Mouse (Mus musculus): ENCODE data around the gene Nfia. TPM values are rescaled to one million over a fixed set of nuclear protein-coding genes. Genes with fewer than 3 reads are reported as not detected.

Gene Nfia
- polyA plus RNA-seq, 1 experiment from 2014 or later = 56.7 TPM

DNA sequence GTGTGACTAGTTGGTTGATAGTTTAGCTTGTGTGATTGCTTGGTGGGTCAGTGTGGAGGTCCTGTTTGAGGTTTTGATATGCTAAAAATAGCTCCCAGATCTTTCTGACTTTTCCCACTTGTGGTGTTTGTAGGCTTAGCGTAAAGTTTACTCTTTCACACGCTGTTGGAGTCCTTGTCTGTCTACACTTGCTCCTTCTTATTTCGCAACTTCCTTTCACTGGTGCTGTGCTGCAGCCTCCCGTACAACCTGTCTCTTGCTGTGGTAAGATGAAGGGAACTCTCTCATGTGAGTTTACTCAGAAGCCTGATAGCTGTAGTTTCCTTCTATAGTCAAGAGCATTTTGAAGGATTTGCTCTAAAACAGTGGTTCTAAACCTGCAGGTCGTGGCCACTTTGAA lies 69.2 kb downstream of the Nfia start:
- 84% methylated on average over 5 of the region's 5 CpGs for WGBS
- peaks cover 68% of the 10 kb centered on the region for H3K4me1 ChIP-seq (replicated peaks)
- no peaks in the 10 kb centered on the region for H3K27me3 ChIP-seq

GRCm38 (mm10) chr4:97843981-97844690 lies 71.6 kb downstream of the Nfia start:
- H3K4me3 ChIP-seq (replicated peaks) = no peak overlapping the region
- no peak overlapping the region for H3K9ac ChIP-seq (replicated peaks)
- ATAC-seq (ENCODE audit: insufficient number of reproducible peaks, insufficient read depth, low FRiP score, low TSS enrichment, low read depth) = no peak
- H3K27me3 ChIP-seq = no peaks in the 10 kb centered on the region
- H3K4me2 ChIP-seq = peak overlapping the region; percentile 42
- H3K9me3 ChIP-seq = no peaks in the 10 kb centered on the region
- H3K36me3 ChIP-seq = peaks cover 4% of the 10 kb centered on the region; the same call in 1 of the 2 replicates
- WGBS = 57% methylated on average over 15 of the region's 15 CpGs
- peak overlapping the region; percentile 70 for H3K27ac ChIP-seq
- H3K4me1 ChIP-seq (replicated peaks) = peaks cover 55% of the 10 kb centered on the region

More for the DNA sequence above, 69.2 kb downstream of the Nfia start:
- no peak overlapping the region for H3K27ac ChIP-seq
- no peaks in the 10 kb centered on the region for H3K9me3 ChIP-seq
- no peak overlapping the region for H3K9ac ChIP-seq (replicated peaks)
- no peaks in the 10 kb centered on the region; the same call in 1 of the 2 replicates for H3K36me3 ChIP-seq
- H3K4me2 ChIP-seq = no peak overlapping the region
- no peak overlapping the region for H3K4me3 ChIP-seq (replicated peaks)
- no peak for ATAC-seq (ENCODE audit: insufficient number of reproducible peaks, insufficient read depth, low FRiP score, low TSS enrichment, low read depth)

DNA sequence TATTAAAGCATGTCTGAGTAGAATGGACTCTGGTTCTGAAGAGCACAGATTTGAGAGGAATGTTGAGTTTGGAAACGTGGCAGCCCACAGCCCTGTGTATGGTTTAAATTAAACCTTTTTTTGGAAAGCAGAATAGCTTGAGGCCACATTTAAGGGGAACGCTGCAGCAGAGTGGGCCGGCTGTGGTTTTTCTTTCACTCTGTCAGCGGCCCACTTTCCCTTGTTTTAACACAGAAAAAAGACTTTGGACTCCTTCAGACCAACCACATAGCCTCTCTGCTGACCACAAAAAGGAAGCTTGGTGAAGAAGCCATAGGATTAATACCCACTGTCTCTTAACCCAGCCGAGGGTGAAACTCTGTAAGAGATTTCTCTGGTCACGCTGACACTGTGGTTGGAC lies 72.4 kb downstream of the Nfia start:
- no peaks in the 10 kb centered on the region for H3K9me3 ChIP-seq
- peak overlapping the region; percentile 42 for H3K4me2 ChIP-seq
- H3K4me3 ChIP-seq (replicated peaks) = no peak overlapping the region
- ATAC-seq (ENCODE audit: insufficient number of reproducible peaks, insufficient read depth, low FRiP score, low TSS enrichment, low read depth) = peak; percentile 39; the same call in 1 of the 2 replicates
- no peak overlapping the region for H3K9ac ChIP-seq (replicated peaks)
- 24% methylated on average over 6 of the region's 6 CpGs for WGBS
- peak overlapping the region; percentile 84 for H3K27ac ChIP-seq
- H3K27me3 ChIP-seq = no peaks in the 10 kb centered on the region
- H3K4me1 ChIP-seq (replicated peaks) = peaks cover 48% of the 10 kb centered on the region
- H3K36me3 ChIP-seq = peaks cover 5% of the 10 kb centered on the region; the same call in 1 of the 2 replicates

DNA sequence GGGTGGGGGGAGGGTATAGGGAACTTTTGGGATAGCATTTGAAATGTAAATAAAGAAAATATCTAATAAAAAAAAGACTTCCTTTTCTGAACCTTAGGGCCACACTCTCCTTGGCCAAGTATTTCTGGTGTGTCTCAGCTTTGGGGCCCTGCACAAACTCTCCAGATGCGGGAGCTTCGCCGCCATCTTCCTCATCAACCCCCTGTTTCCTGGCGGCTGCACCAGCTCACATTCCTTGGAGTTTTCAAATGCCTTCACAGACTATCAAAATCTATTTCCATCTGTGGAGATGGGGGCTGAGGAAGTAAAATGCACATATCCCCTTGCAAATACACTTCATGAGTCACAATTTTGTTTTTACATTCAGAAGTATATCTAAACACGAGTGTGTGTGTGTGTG lies 75.1 kb downstream of the Nfia start:
- Histone ChIP-seq H3K27ac (no peak overlapping the region), H3K9ac (replicated peaks) (no peak overlapping the region), H3K4me2 (no peak overlapping the region), H3K9me3 (no peaks in the 10 kb centered on the region), H3K4me3 (replicated peaks) (no peak overlapping the region), H3K36me3 (0 out of 2 replicates have a peak, but pooled peaks cover 5% of the 10 kb centered on the region), H3K4me1 (replicated peaks) (peaks cover 40% of the 10 kb centered on the region), H3K27me3 (no peaks in the 10 kb centered on the region)
- ATAC-seq (ENCODE audit: insufficient number of reproducible peaks, insufficient read depth, low FRiP score, low TSS enrichment, low read depth) = no peak
- 74% methylated on average over 5 of the region's 5 CpGs for WGBS

- H3K27me3 ChIP-seq = no peaks in the 10 kb centered on the region
- no peaks in the 10 kb centered on the region for H3K9me3 ChIP-seq
- H3K4me1 ChIP-seq (replicated peaks) = peaks cover 15% of the 10 kb centered on the region
- H3K4me2 ChIP-seq = no peak overlapping the region
- H3K27ac ChIP-seq = no peak overlapping the region
- no peak overlapping the region for H3K9ac ChIP-seq (replicated peaks)
- H3K36me3 ChIP-seq = 0 out of 2 replicates have a peak, but pooled peaks cover 5% of the 10 kb centered on the region
- no peak overlapping the region for H3K4me3 ChIP-seq (replicated peaks)
- ATAC-seq (ENCODE audit: insufficient number of reproducible peaks, insufficient read depth, low FRiP score, low TSS enrichment, low read depth) = no peak
- 92% methylated on average over 3 of the region's 3 CpGs for WGBS
These were observed 78.5 kb downstream of the Nfia start for GRCm38 (mm10) chr4:97850991-97851390.

GRCm38 (mm10) chr4:97851698-97852097 lies 79.2 kb downstream of the Nfia start:
- no peak overlapping the region for H3K4me3 ChIP-seq (replicated peaks)
- H3K4me1 ChIP-seq (replicated peaks) = peaks cover 8% of the 10 kb centered on the region; the same call in 1 of the 2 replicates
- no peak overlapping the region for H3K4me2 ChIP-seq
- H3K27ac ChIP-seq = no peak overlapping the region
- H3K27me3 ChIP-seq = no peaks in the 10 kb centered on the region
- H3K36me3 ChIP-seq = 0 out of 2 replicates have a peak, but pooled peaks cover 5% of the 10 kb centered on the region
- ATAC-seq (ENCODE audit: insufficient number of reproducible peaks, insufficient read depth, low FRiP score, low TSS enrichment, low read depth) = no peak
- 48% methylated on average over 5 of the region's 5 CpGs for WGBS
- H3K9ac ChIP-seq (replicated peaks) = no peak overlapping the region
- no peaks in the 10 kb centered on the region for H3K9me3 ChIP-seq

- no peak overlapping the region for H3K9ac ChIP-seq (replicated peaks)
- ATAC-seq (ENCODE audit: insufficient number of reproducible peaks, insufficient read depth, low FRiP score, low TSS enrichment, low read depth) = no peak
- H3K9me3 ChIP-seq = no peaks in the 10 kb centered on the region
- no peak overlapping the region for H3K4me2 ChIP-seq
- H3K27ac ChIP-seq = no peak overlapping the region
- peaks cover 6% of the 10 kb centered on the region; the same call in 1 of the 2 replicates for H3K4me1 ChIP-seq (replicated peaks)
- H3K36me3 ChIP-seq = 0 out of 2 replicates have a peak, but pooled peaks cover 5% of the 10 kb centered on the region
- 91% methylated on average over 2 of the region's 2 CpGs for WGBS
- no peak overlapping the region for H3K4me3 ChIP-seq (replicated peaks)
- H3K27me3 ChIP-seq = no peaks in the 10 kb centered on the region
These were observed 80.1 kb downstream of the Nfia start for GRCm38 (mm10) chr4:97852626-97853025.

DNA sequence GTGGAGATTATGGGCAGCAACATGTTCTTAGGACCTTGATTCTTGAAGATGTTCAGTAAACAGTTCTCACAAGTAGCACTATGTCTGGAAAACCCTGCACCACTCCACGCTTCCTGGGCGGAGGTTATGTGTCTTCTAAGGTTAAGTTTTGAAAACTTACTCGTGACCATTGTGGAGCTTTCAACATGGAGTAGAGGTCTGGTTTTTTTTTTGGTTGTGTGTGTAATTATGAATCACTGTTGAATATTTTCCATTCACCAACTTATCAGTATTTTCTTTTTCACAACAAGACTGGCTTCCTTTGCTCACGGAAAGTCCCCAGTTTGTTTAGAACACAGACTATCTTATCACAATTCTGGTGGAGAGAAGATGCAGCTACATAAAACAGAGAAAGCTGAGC lies 82.2 kb downstream of the Nfia start:
- Histone ChIP-seq H3K4me2 (no peak overlapping the region), H3K27me3 (no peaks in the 10 kb centered on the region), H3K9me3 (no peaks in the 10 kb centered on the region), H3K4me3 (replicated peaks) (no peak overlapping the region), H3K4me1 (replicated peaks) (peaks cover 19% of the 10 kb centered on the region), H3K27ac (no peak overlapping the region), H3K36me3 (no peaks in the 10 kb centered on the region), H3K9ac (replicated peaks) (no peak overlapping the region)
- 94% methylated on average over 4 of the region's 4 CpGs for WGBS
- ATAC-seq (ENCODE audit: insufficient number of reproducible peaks, insufficient read depth, low FRiP score, low TSS enrichment, low read depth) = no peak

GRCm38 (mm10) chr4:97855712-97856420 lies 83.3 kb downstream of the Nfia start:
- H3K36me3 ChIP-seq = no peaks in the 10 kb centered on the region
- 93% methylated on average over 8 of the region's 8 CpGs for WGBS
- no peaks in the 10 kb centered on the region for H3K9me3 ChIP-seq
- no peak overlapping the region for H3K4me3 ChIP-seq (replicated peaks)
- no peaks in the 10 kb centered on the region for H3K27me3 ChIP-seq
- ATAC-seq (ENCODE audit: insufficient number of reproducible peaks, insufficient read depth, low FRiP score, low TSS enrichment, low read depth) = no peak
- H3K27ac ChIP-seq = no peak overlapping the region
- no peak overlapping the region for H3K4me2 ChIP-seq
- H3K4me1 ChIP-seq (replicated peaks) = peaks cover 24% of the 10 kb centered on the region
- H3K9ac ChIP-seq (replicated peaks) = no peak overlapping the region

DNA sequence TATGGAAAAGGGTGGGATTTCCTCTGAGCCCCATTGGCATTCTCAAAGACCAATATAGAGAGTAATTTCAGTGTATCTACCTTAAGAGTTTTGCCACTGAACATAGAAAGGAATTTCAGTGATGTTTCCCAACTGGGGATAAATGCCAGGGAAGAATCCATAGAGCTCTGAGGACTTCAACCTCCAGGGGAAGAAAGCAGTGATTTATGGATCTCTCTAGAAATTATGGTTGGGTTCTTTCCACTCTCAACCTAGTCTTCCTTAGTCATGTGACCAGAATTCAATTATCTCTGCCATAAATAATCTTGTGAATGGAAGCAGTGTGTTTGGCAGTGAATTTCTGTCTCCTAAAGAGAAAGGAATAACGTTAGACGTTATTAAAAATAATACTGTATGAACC lies 85.0 kb downstream of the Nfia start:
- H3K27me3 ChIP-seq = no peaks in the 10 kb centered on the region
- WGBS = 76% methylated on average over 2 of the region's 2 CpGs

GRCm38 (mm10) chr4:97859431-97859830 lies 86.9 kb downstream of the Nfia start:
- no peak overlapping the region for H3K27ac ChIP-seq
- H3K4me3 ChIP-seq (replicated peaks) = no peak overlapping the region
- no peak overlapping the region for H3K4me2 ChIP-seq
- WGBS = 45% methylated on average over 4 of the region's 4 CpGs
- H3K27me3 ChIP-seq = no peaks in the 10 kb centered on the region
- no peak for ATAC-seq (ENCODE audit: insufficient number of reproducible peaks, insufficient read depth, low FRiP score, low TSS enrichment, low read depth)
- peaks cover 25% of the 10 kb centered on the region for H3K4me1 ChIP-seq (replicated peaks)
- no peaks in the 10 kb centered on the region for H3K36me3 ChIP-seq
- H3K9me3 ChIP-seq = no peaks in the 10 kb centered on the region
- H3K9ac ChIP-seq (replicated peaks) = no peak overlapping the region

More for the DNA sequence above, 85.0 kb downstream of the Nfia start:
- H3K4me1 ChIP-seq (replicated peaks) = peaks cover 25% of the 10 kb centered on the region
- H3K9me3 ChIP-seq = no peaks in the 10 kb centered on the region
- H3K9ac ChIP-seq (replicated peaks) = no peak overlapping the region
- H3K27ac ChIP-seq = no peak overlapping the region
- H3K36me3 ChIP-seq = no peaks in the 10 kb centered on the region
- H3K4me3 ChIP-seq (replicated peaks) = no peak overlapping the region
- ATAC-seq (ENCODE audit: insufficient number of reproducible peaks, insufficient read depth, low FRiP score, low TSS enrichment, low read depth) = no peak
- no peak overlapping the region for H3K4me2 ChIP-seq

Measured in limb, embryonic 12.5 days (tissue).